Mouse (Mus musculus) left cerebral cortex, adult 8-10 months (tissue): ENCODE data around the gene Raet1e. TPM values are rescaled to one million over a fixed set of nuclear protein-coding genes. Genes with fewer than 3 reads are reported as not detected.
"Not testable (repeated sequence)": the region's sequence is repeated elsewhere in the genome, so short reads cannot be mapped to it uniquely, and the experiment has no call there.

Experiments
- DNase-seq, 2 experiments: peaks; one replicate each; pipeline ENCODE4 v3.0.0; 2022; ENCODE audit warnings: low spot score in 2 of 2
- total RNA-seq, 4 experiments: library from RNA; stranded (reverse); gene quantifications; 2 replicates each; pipeline ENCODE4 v1.2.4; 2022

The Raet1e gene
- total RNA-seq, 4 experiments from 2014 or later: not detected

DNA sequence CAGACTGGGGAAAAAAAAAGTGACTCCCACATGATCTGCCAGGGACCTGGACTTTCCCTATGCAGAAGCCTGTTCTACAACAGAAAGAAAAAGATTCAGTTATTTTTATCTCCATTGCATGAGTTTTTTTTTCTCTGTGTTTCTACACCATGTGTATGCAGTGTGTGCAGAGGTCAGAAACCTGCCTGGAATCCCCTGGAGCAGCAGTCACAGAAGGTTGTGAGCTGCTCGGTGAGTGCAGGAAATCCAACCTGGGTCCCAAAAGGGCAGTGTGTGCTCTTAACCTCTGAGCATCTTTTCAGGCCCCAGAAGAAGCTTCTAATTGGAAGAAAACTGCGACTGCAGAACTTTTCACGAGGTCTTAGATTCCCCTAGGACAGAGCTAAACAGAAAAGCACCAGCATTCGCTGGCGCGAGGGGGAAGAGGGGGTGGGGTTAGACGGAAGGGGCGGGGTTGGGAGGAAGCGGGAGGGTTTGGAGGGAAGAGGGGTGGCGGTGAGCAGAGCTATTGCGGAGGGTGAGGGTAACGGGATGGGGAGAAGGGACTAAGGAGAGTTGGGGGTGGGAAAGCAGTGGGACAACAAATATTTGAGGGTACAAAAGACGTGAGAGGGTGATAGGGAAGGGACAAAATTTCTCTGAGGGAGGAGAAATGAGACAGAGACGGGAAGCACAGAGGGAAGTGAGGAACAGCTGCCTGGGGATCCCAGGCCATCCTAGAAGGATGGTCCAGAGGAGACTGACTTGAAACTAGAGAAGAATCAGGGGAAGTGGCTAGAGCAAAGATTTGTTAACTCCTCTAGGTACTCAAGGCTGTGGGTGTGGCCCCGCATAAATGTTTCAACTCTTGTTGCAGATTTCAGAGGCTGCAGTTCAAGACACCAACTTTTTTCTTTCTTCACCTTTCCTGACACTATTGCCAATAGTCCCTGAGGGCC lies 203.3 kb downstream of the Raet1e start:
- DNase-seq: not testable (repeated sequence)

DNA sequence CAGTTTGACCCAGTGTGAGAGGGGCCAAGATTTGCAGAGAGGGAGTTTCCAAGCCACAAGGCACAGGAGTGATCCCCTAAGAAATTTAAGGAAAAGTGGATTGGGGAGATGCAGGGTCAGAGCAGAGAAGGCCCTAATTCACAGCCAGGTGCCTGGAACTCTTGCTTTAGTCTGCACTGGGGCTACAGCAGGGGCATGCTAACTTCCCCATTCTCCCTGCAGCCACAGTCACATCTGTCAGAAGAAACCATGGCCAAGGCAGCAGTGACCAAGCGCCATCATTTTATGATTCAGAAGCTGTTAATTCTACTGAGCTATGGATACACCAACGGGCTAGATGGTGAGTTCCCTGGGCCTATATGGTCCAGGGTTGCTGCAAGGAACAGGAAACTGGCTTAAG lies 204.1 kb downstream of the Raet1e start:
- DNase-seq: not testable (repeated sequence)

DNA sequence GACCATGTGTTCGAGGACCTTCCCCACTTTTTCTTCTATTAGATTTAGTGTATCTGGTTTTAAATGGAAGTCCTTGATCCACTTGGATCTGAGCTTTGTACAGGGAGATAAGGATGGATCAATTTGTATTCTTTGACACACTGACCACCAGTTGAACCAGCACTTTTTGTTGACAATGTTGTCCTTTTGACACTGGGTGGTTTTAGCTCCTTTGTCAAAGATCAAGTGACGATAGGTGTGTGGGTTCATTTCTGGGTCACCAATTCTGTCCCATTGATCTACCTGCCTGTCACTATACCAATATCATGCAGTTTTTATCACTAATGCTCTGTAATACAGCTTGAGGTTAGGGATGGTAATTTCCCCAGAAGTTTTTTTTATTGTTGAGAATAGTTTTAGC lies 206.5 kb downstream of the Raet1e start:
- DNase-seq: not testable (repeated sequence)

- DNase-seq: not testable (repeated sequence)
Observed at GRCm38 (mm10) chr10:22381226-22381625, 222.9 kb downstream of the Raet1e start.

DNA sequence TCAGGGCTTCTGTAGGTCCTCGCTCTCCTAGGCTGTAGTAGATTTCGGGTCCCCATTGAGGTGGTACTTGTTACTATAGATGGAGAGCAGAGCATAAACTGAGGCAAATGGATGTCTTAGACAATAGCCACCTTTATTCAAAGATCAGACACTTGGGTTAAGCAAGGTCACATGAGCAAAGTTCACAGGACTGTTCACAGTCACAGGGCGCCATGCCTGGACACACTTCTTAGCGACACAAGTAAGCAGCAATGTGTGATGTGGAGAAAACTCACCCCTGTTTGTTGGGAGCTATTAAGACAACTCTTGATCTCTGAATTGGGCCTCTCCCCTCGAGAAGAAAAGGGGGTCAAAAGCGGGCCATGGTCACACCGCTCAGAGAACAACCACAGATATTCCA lies 231.8 kb downstream of the Raet1e start:
- not testable (repeated sequence) for DNase-seq

DNA sequence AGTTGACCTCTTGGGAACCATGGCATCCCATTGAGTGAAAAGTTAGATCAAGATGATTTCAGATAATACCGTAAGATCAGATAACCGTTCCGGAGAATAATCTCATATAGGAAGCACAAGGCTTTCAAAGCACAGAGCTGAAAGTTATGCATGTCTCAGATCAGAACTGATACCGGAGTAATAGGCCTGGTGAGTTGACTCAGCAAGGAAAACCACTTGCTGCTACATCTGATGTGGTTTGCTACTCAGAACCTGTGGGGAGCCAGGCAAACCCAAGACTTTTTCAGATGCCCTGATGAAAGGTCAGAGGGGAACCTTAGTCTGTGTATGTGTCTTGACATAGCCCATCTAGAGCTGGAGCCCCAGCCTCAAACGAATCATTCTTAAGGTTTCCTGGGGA lies 233.2 kb downstream of the Raet1e start:
- not testable (repeated sequence) for DNase-seq

DNA sequence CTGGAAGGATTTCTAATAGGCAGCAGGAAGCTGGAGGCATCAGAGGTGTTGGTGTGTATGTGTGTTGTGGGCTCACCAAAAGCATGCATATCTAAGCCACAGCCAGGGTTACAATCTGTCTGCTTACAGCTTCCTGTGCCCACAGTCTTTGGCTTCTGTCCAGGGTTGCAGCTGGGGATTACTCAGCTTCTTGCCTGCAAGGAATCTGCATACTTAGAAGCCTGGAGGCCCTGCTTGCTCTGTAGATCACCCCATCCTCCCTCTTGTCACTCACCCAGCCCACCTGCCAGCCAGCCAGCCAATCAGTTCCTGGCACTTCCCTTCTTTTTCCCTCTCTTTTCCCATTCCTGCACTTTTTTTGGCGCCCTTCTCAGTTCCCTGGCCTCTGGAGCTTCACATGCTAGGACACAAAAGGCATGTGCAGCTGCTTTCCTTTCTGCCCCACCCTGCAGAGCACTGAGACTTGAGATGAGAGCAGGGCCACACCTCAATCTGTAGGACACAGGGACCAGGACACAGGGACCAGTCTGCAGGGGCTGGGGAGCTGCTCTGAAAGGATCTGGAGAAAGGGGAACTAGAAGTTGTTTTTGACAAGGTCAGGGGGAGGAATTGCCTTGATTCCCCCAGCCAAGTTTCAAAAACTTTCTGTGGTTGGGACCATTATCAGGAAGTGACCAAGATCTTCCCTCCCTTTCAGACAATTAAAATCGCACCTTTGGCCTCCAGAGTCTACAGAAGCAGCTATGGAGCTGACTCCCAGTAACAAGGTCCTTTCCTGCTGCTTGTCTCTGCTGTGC lies 234.9 kb downstream of the Raet1e start:
- peak in 1 of 2 experiments; percentile 12 for DNase-seq

GRCm38 (mm10) chr10:22396680-22397079 lies 238.3 kb downstream of the Raet1e start:
- DNase-seq: not testable (repeated sequence)

GRCm38 (mm10) chr10:22402225-22402917 lies 244.0 kb downstream of the Raet1e start:
- DNase-seq: not testable (repeated sequence)

DNA sequence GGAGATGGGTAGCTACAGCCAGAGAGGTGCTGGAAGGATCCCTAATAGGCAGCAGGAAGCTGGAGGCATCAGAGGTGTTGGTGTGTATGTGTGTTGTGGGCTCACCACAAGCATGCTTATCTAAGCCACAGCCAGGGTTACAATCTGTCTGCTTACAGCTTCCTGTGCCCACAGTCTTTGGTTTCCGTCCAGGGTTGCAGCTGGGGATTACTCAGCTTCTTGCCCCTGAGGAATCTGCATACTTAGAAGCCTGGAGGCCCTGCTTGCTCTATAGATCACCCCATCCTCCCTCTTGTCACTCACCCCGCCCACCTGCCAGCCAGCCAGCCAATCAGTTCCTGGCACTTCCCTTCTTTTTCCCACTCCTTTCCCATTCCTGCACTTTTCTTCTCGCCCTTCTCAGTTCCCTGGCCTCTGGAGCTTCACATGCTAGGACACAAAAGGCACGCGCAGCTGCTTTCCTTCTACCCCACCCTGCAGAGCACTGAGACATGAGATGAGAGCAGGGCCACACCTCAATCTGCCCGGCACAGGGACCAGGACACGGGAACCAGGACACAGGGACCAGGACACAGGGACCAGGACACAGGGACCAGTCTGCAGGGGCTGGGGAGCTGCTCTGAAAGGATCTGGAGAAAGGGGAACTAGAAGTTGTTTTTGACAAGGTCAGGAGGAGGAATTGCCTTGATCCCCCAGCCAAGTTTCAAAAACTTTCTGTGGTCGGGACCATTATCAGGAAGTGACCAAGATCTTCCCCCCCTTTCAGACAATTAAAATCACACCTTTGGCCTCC lies 255.5 kb downstream of the Raet1e start:
- peak in 1 of 2 experiments; percentile 31 for DNase-seq

Other genes starting within 250 kb of the Raet1e start
- gene 4930444G20Rik, start 90.5 kb upstream of the Raet1e start, total RNA-seq: not detected
- gene E030030I06Rik, start 9.3 kb upstream of the Raet1e start, total RNA-seq: under 1 TPM in 3 of 4 experiments, not detected in 1; 0.30 to 0.72 (median 0.50) TPM
- under 1 TPM in 3 of 4 experiments, not detected in 1; 0.37 to 0.59 (median 0.55) TPM for gene H60b, start within 50 bp of the Raet1e start, total RNA-seq
- under 1 TPM in 1 of 4 experiments, not detected in 3; 0.25 TPM for gene Raet1d, start 202.0 kb downstream of the Raet1e start, total RNA-seq